Mouse (Mus musculus) activated CD4-positive, CD25-positive, alpha-beta regulatory T cell, adult 4 months (primary cell): ENCODE results near the gene Mob3a. TPM values are rescaled to one million over a fixed set of nuclear protein-coding genes. Genes with fewer than 3 reads are reported as not detected.
A peak's percentile ranks its signal among the peaks of the same experiment; 100 is the strongest.

ENCODE experiments used
- ATAC-seq: one replicate; pipeline ENCODE4 v1.8.0; 2017
- polyA plus RNA-seq, 2 experiments: library from polyadenylated mRNA; unstranded; fragments of 100-300 nt; shearing (Covaris generic); gene quantifications; one replicate each; pipeline ENCODE4 v1.2.1; 2017

The Mob3a gene
- 100 to 1,000 TPM; 212 to 221 TPM for polyA plus RNA-seq

GRCm38 (mm10) chr10:80701721-80702535 is at the start of gene Mob3a, which contains the start of gene Izumo4:
Gene Mob3a, minus strand, starts transcription at chr10:80701977.
Gene Izumo4, plus strand, starts transcription at chr10:80702184.
- ATAC-seq: peak; percentile 73

- ATAC-seq: peak; percentile 60
Measured at GRCm38 (mm10) chr10:80751188-80751832, 49.5 kb upstream of the Mob3a start.

- ATAC-seq: no peak
Measured at GRCm38 (mm10) chr10:80748609-80749008, 46.8 kb upstream of the Mob3a start.

GRCm38 (mm10) chr10:80747410-80747809 is 45.6 kb upstream of the Mob3a start:
- no peak for ATAC-seq

GRCm38 (mm10) chr10:80744262-80744661 is 42.5 kb upstream of the Mob3a start:
- ATAC-seq: no peak

GRCm38 (mm10) chr10:80742180-80742978 is 40.6 kb upstream of the Mob3a start, which contains the start of gene Ap3d1:
Gene Ap3d1, minus strand, starts transcription at chr10:80742264.
- peak; percentile 100 for ATAC-seq

- no peak for ATAC-seq
Measured at GRCm38 (mm10) chr10:80741634-80742179, 39.9 kb upstream of the Mob3a start.

GRCm38 (mm10) chr10:80741146-80741545 is 39.4 kb upstream of the Mob3a start:
- no peak for ATAC-seq

- no peak for ATAC-seq
Measured at GRCm38 (mm10) chr10:80738657-80739056, 36.9 kb upstream of the Mob3a start.

- ATAC-seq: no peak
Measured at GRCm38 (mm10) chr10:80736731-80737130, 35.0 kb upstream of the Mob3a start.

- no peak for ATAC-seq
Measured at GRCm38 (mm10) chr10:80732611-80733101, 30.9 kb upstream of the Mob3a start.

GRCm38 (mm10) chr10:80727369-80728127 is 25.8 kb upstream of the Mob3a start:
- ATAC-seq: no peak

- ATAC-seq: no peak
Measured at GRCm38 (mm10) chr10:80717281-80717680, 15.5 kb upstream of the Mob3a start.

GRCm38 (mm10) chr10:80710834-80711233 is 9.1 kb upstream of the Mob3a start:
- no peak for ATAC-seq

- no peak for ATAC-seq
Measured at GRCm38 (mm10) chr10:80705479-80705878, 3.7 kb upstream of the Mob3a start.

GRCm38 (mm10) chr10:80705033-80705432 is 3.3 kb upstream of the Mob3a start:
- no peak for ATAC-seq

- no peak for ATAC-seq
Measured at GRCm38 (mm10) chr10:80704418-80704817, 2.6 kb upstream of the Mob3a start.

- no peak for ATAC-seq
Measured at GRCm38 (mm10) chr10:80703643-80704042, 1.9 kb upstream of the Mob3a start.

GRCm38 (mm10) chr10:80702536-80703390 is 986 bp upstream of the Mob3a start:
- peak; percentile 53 for ATAC-seq

- peak; percentile 28 for ATAC-seq
Measured at GRCm38 (mm10) chr10:80700732-80701131, 1.0 kb downstream of the Mob3a start.

- ATAC-seq: no peak
Measured at GRCm38 (mm10) chr10:80700038-80700504, 1.7 kb downstream of the Mob3a start.
